ENCODE assay signal across 8 mouse cellular contexts in genomic region chr13:106946594-106947540, GRCm38 (mm10). TPM values are rescaled to one million over a fixed set of nuclear protein-coding genes. Genes with fewer than 3 reads are reported as not detected.
DNase-seq lines count a peak whose midpoint lies in the region; ATAC-seq and TF ChIP-seq lines count a peak whose summit lies in the region.

Gene Dimt1, plus strand, starts transcription at chr13:106947127.

- peaks cover 15% of the 10 kb centered on the region for H3K4me1 ChIP-seq in heart, embryonic 12.5 days (replicated peaks)
- H3K4me1 ChIP-seq in kidney, postnatal 0 days (replicated peaks; ENCODE audit: insufficient read depth, low read length): peaks cover 3% of the 10 kb centered on the region; the same call in 1 of the 2 replicates
- H3K4me1 ChIP-seq in liver, embryonic 11.5 days (replicated peaks; ENCODE audit: control insufficient read depth, insufficient read depth, low read length): peaks cover 9% of the 10 kb centered on the region
- peaks cover 9% of the 10 kb centered on the region for H3K4me1 ChIP-seq in stomach, embryonic 14.5 days (ENCODE audit: control insufficient read depth, insufficient read depth, low read length)

- TF ChIP-seq CTCF in kidney, postnatal 0 days (IDR thresholded peaks at IDR 0.05; ENCODE audit: low read depth): no peak

- peak within 1 kb of the TSS; percentile 97 for H3K4me3 ChIP-seq in heart, embryonic 12.5 days
- peak within 1 kb of the TSS; percentile 78 for H3K4me3 ChIP-seq in kidney, postnatal 0 days (replicated peaks; ENCODE audit: low read depth, low read length)
- peak within 1 kb of the TSS; percentile 79 for H3K4me3 ChIP-seq in liver, embryonic 11.5 days (ENCODE audit: low read depth, low read length)
- peak within 1 kb of the TSS; percentile 85 for H3K4me3 ChIP-seq in stomach, embryonic 14.5 days (ENCODE audit: low read depth, low read length)

- WGBS in heart, embryonic 12.5 days: under 1% methylated on average over 68 of the region's 68 CpGs
- under 1% methylated on average over 68 of the region's 68 CpGs for WGBS in kidney, postnatal 0 days
- WGBS in liver, embryonic 11.5 days: under 1% methylated on average over 67 of the region's 68 CpGs
- WGBS in stomach, embryonic 14.5 days: under 1% methylated on average over 67 of the region's 68 CpGs

- ATAC-seq in erythroid progenitor cell, adult 5-6 weeks (replicated peaks; ENCODE audit: low FRiP score, poor library complexity, severe bottlenecking): peak; percentile 100
- ATAC-seq in heart, embryonic 12.5 days (ENCODE audit: insufficient number of reproducible peaks, low FRiP score): peak; percentile 98
- ATAC-seq in kidney, postnatal 0 days (replicated peaks; ENCODE audit: low FRiP score, low read depth): peak; percentile 98
- peak; percentile 98 for ATAC-seq in liver, embryonic 11.5 days (replicated peaks; ENCODE audit: low FRiP score)
- peak; percentile 99 for ATAC-seq in stomach, embryonic 14.5 days (ENCODE audit: insufficient number of reproducible peaks, insufficient read depth, low FRiP score, low read depth)

- H3K27me3 ChIP-seq in heart, embryonic 12.5 days (replicated peaks): no peaks in the 10 kb centered on the region
- no peaks in the 10 kb centered on the region for H3K27me3 ChIP-seq in kidney, postnatal 0 days (ENCODE audit: insufficient read depth, low read length)
- no peaks in the 10 kb centered on the region for H3K27me3 ChIP-seq in liver, embryonic 11.5 days (replicated peaks; ENCODE audit: control insufficient read depth, insufficient read depth, low read length)
- no peaks in the 10 kb centered on the region for H3K27me3 ChIP-seq in stomach, embryonic 14.5 days (ENCODE audit: control insufficient read depth, insufficient read depth, low read length)

- peak within 1 kb of the TSS; percentile 94 for H3K9ac ChIP-seq in heart, embryonic 12.5 days
- H3K9ac ChIP-seq in kidney, postnatal 0 days (ENCODE audit: low read depth, low read length): peak within 1 kb of the TSS; percentile 80
- peak within 1 kb of the TSS; percentile 83 for H3K9ac ChIP-seq in liver, embryonic 11.5 days (ENCODE audit: low read depth, low read length)
- peak within 1 kb of the TSS; percentile 71 for H3K9ac ChIP-seq in stomach, embryonic 14.5 days (replicated peaks; ENCODE audit: low read depth, low read length)

- H3K4me2 ChIP-seq in heart, embryonic 12.5 days: peak within 1 kb of the TSS; percentile 85
- peak within 1 kb of the TSS; percentile 56 for H3K4me2 ChIP-seq in kidney, postnatal 0 days (ENCODE audit: low read length)
- peak within 1 kb of the TSS; percentile 84 for H3K4me2 ChIP-seq in liver, embryonic 11.5 days
- peak within 1 kb of the TSS; percentile 70 for H3K4me2 ChIP-seq in stomach, embryonic 14.5 days (replicated peaks; ENCODE audit: low read depth, low read length)

- DNase-seq in CD4-positive helper T cell, adult 2 months (ENCODE audit: low read depth, low spot score): peak; percentile 95
- peak; percentile 87 for DNase-seq in brain, embryonic 18.5 days (ENCODE audit: low read depth, low spot score)
- DNase-seq in kidney, postnatal 0 days (ENCODE audit: low spot score): peak; percentile 98
- peak; percentile 92 for DNase-seq in liver, embryonic 11.5 days (ENCODE audit: low spot score)
- peak; percentile 93 for DNase-seq in naive thymus-derived CD4-positive, alpha-beta T cell, adult 2 months (ENCODE audit: low read depth)

- H3K27ac ChIP-seq in heart, embryonic 12.5 days (ENCODE audit: poor library complexity, severe bottlenecking): peak within 1 kb of the TSS; percentile 79
- peak within 1 kb of the TSS; percentile 88 for H3K27ac ChIP-seq in kidney, postnatal 0 days
- peak within 1 kb of the TSS; percentile 86 for H3K27ac ChIP-seq in liver, embryonic 11.5 days (ENCODE audit: low read depth, low read length)
- peak within 1 kb of the TSS; percentile 89 for H3K27ac ChIP-seq in stomach, embryonic 14.5 days (ENCODE audit: low read length)

- no peaks in the 10 kb centered on the region for H3K9me3 ChIP-seq in heart, embryonic 12.5 days (replicated peaks)
- H3K9me3 ChIP-seq in kidney, postnatal 0 days (replicated peaks; ENCODE audit: low read length): no peaks in the 10 kb centered on the region
- no peaks in the 10 kb centered on the region for H3K9me3 ChIP-seq in liver, embryonic 11.5 days (ENCODE audit: control insufficient read depth, low read length)
- H3K9me3 ChIP-seq in stomach, embryonic 14.5 days (ENCODE audit: control insufficient read depth, low read depth, low read length): no peaks in the 10 kb centered on the region

- peaks cover 21% of the 10 kb centered on the region for H3K36me3 ChIP-seq in heart, embryonic 12.5 days
- 0 out of 2 replicates have a peak, but pooled peaks cover 5% of the 10 kb centered on the region for H3K36me3 ChIP-seq in kidney, postnatal 0 days (ENCODE audit: insufficient read depth, low read length)
- peaks cover 12% of the 10 kb centered on the region; the same call in 1 of the 2 replicates for H3K36me3 ChIP-seq in liver, embryonic 11.5 days (ENCODE audit: control insufficient read depth, insufficient read depth, low read length)
- peaks cover 11% of the 10 kb centered on the region; the same call in 1 of the 2 replicates for H3K36me3 ChIP-seq in stomach, embryonic 14.5 days (ENCODE audit: control insufficient read depth, insufficient read depth, low read length)

RNA-seq across cellular contexts. Expression of gene Dimt1, which starts in this region (rescaled TPM):
- 6.5 and 9.2 TPM in 2 replicates for total RNA-seq in erythroid progenitor cell, adult 5-6 weeks (2015; ENCODE audit: low replicate concordance)
- 4.2 and 6.7 TPM in 2 replicates for total RNA-seq in erythroid progenitor cell, adult 5-6 weeks (2017; ENCODE audit: low replicate concordance)
- polyA plus RNA-seq in heart, embryonic 12.5 days (2016; fragmentation: Nextera tagmentation; extraction: Ambion mirVana): 33.8 and 37.3 TPM in 2 replicates
- 30.2 and 33.8 TPM in 2 replicates for polyA plus RNA-seq in kidney, postnatal 0 days (2015; fragmentation: Nextera tagmentation; extraction: Ambion mirVana)
- 47.2 and 51.1 TPM in 2 replicates for polyA plus RNA-seq in liver, embryonic 11.5 days (2014; fragmentation: Nextera tagmentation; extraction: Ambion mirVana)
- 52.3 and 55.9 TPM in 2 replicates for polyA plus RNA-seq in stomach, embryonic 14.5 days (2014; fragmentation: Nextera tagmentation; extraction: Ambion mirVana)

Comparison
In these comparisons a context has a peak if more than half of its experiments do, and no peak if none do; other contexts are left out.
1. Peak in every context shown above with its lines: DNase-seq, ATAC-seq, H3K4me3 ChIP-seq and H3K27ac ChIP-seq.